Mouse (Mus musculus): Measurements from ENCODE around the gene Ccdc57. TPM values are rescaled to one million over a fixed set of nuclear protein-coding genes. Genes with fewer than 3 reads are reported as not detected.

Ccdc57 gene
- total and polyA plus RNA-seq, 2 experiments from 2014 or later = 4.8 to 7.1 TPM

GRCm38 (mm10) chr11:120900276-120901244 lies 32.1 kb downstream of the Ccdc57 start:
- no peaks in the 10 kb centered on the region for H3K9me3 ChIP-seq (ENCODE audit: low read length)
- DNase-seq (ENCODE audit: low spot score) (no peak), ATAC-seq (no peak)
- no peak overlapping the region for H3K4me3 ChIP-seq (ENCODE audit: low read length)
- H3K4me2 ChIP-seq (ENCODE audit: low read depth, low read length) = no peak overlapping the region
- no peaks in the 10 kb centered on the region for H3K27me3 ChIP-seq (ENCODE audit: insufficient read depth, low read length)
- H3K4me1 ChIP-seq (ENCODE audit: insufficient read depth, low read length) = no peaks in the 10 kb centered on the region
- H3K36me3 ChIP-seq (ENCODE audit: insufficient read depth, low read length) = peaks cover 12% of the 10 kb centered on the region
- H3K9ac ChIP-seq (replicated peaks; ENCODE audit: low read length) = no peak overlapping the region
- TF ChIP-seq CTCF (IDR thresholded peaks at IDR 0.05; ENCODE audit: low read depth) = no peak
- WGBS = 89% methylated on average over 8 of the region's 8 CpGs
- no peak overlapping the region for H3K27ac ChIP-seq

DNA sequence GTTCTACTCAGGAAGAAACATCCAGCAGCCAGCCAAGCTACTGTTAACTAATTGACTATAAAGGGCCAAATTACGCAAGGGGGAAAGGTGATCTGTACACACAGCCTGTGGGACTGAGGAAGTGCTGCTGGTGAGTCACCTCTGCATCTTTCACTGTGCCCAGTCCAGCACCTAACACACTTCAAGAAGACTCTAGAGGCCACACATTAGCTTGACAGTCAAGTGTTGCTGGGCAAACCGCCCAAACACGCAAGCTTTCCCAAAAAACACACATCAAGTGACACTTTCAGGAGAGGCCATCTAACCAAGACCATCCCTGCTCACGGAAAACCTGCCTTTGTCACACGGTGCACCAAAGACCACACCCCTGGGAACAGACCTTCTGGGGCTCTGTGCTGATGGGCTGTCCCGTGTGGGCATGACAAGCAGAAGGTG lies 34.5 kb downstream of the Ccdc57 start:
- ATAC-seq = no peak
- Histone ChIP-seq H3K27me3 (ENCODE audit: insufficient read depth, low read length) (no peaks in the 10 kb centered on the region), H3K36me3 (ENCODE audit: insufficient read depth, low read length) (peaks cover 33% of the 10 kb centered on the region), H3K9ac (replicated peaks; ENCODE audit: low read length) (no peak overlapping the region), H3K9me3 (ENCODE audit: low read length) (no peaks in the 10 kb centered on the region), H3K4me1 (ENCODE audit: insufficient read depth, low read length) (no peaks in the 10 kb centered on the region), H3K27ac (no peak overlapping the region), H3K4me2 (ENCODE audit: low read depth, low read length) (no peak overlapping the region), H3K4me3 (ENCODE audit: low read length) (no peak overlapping the region)
- WGBS = 92% methylated on average over 6 of the region's 6 CpGs
- no peak for DNase-seq (ENCODE audit: low spot score)
- TF ChIP-seq CTCF (IDR thresholded peaks at IDR 0.05; ENCODE audit: low read depth) = no peak

DNA sequence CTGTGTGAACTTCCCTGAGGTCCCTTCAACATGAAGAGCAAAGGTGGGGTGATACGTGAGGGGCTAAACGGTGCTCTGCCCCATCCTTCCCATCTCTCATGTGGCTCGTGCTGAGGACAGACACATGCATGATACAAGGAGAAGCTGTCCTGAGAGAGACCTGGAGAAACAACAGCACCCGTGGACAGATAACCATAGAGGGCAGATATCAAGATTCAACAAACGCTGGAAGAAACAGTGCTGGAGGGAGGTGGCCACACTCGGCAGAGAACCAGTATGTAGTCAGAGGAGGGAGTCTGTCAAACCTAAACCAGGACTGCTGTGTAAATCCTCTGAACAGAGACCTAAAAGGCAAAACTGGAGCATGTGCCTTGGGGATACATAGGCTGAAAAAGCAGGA lies 37.2 kb downstream of the Ccdc57 start:
- WGBS = 94% methylated on average over 6 of the region's 6 CpGs
- Histone ChIP-seq H3K4me3 (ENCODE audit: low read length) (no peak overlapping the region), H3K27ac (no peak overlapping the region), H3K27me3 (ENCODE audit: insufficient read depth, low read length) (no peaks in the 10 kb centered on the region), H3K4me1 (ENCODE audit: insufficient read depth, low read length) (no peaks in the 10 kb centered on the region), H3K9me3 (ENCODE audit: low read length) (no peaks in the 10 kb centered on the region), H3K36me3 (ENCODE audit: insufficient read depth, low read length) (peaks cover 33% of the 10 kb centered on the region), H3K4me2 (ENCODE audit: low read depth, low read length) (no peak overlapping the region), H3K9ac (replicated peaks; ENCODE audit: low read length) (no peak overlapping the region)
- no peak for DNase-seq (ENCODE audit: low spot score)
- TF ChIP-seq CTCF (IDR thresholded peaks at IDR 0.05; ENCODE audit: low read depth) = no peak
- no peak for ATAC-seq

GRCm38 (mm10) chr11:120894397-120894796 lies 38.3 kb downstream of the Ccdc57 start:
- 84% methylated on average over 8 of the region's 8 CpGs for WGBS
- Histone ChIP-seq H3K9ac (replicated peaks; ENCODE audit: low read length) (no peak overlapping the region), H3K4me3 (ENCODE audit: low read length) (no peak overlapping the region), H3K9me3 (ENCODE audit: low read length) (no peaks in the 10 kb centered on the region), H3K36me3 (ENCODE audit: insufficient read depth, low read length) (peaks cover 37% of the 10 kb centered on the region), H3K27me3 (ENCODE audit: insufficient read depth, low read length) (no peaks in the 10 kb centered on the region), H3K4me1 (ENCODE audit: insufficient read depth, low read length) (no peaks in the 10 kb centered on the region), H3K4me2 (ENCODE audit: low read depth, low read length) (no peak overlapping the region), H3K27ac (no peak overlapping the region)
- TF ChIP-seq CTCF (IDR thresholded peaks at IDR 0.05; ENCODE audit: low read depth) = no peak
- DNase-seq (ENCODE audit: low spot score) (no peak), ATAC-seq (no peak)

DNA sequence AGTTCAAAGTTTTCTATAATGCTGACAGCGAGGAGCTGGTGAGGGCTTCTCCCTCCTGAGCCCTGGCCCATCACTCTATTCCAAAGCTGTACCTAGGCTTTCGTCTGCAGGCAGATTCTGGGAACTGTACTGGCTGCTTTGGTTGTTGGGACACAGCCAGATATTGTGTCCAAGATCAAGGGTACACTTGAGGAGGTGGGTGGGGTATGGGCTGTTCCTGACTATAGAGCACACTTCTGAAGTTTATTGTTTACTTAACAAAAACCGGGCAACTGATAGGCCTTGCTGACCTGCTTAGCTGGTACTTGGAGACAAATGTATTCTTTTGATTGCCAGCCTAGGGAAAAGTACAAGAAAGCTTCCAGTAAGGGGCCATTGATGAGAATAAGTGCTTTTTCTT lies 43.5 kb downstream of the Ccdc57 start:
- Histone ChIP-seq H3K27me3 (ENCODE audit: insufficient read depth, low read length) (no peaks in the 10 kb centered on the region), H3K9me3 (ENCODE audit: low read length) (no peaks in the 10 kb centered on the region), H3K9ac (replicated peaks; ENCODE audit: low read length) (no peak overlapping the region), H3K27ac (no peak overlapping the region), H3K4me3 (ENCODE audit: low read length) (no peak overlapping the region), H3K4me1 (ENCODE audit: insufficient read depth, low read length) (no peaks in the 10 kb centered on the region), H3K36me3 (ENCODE audit: insufficient read depth, low read length) (peaks cover 30% of the 10 kb centered on the region), H3K4me2 (ENCODE audit: low read depth, low read length) (no peak overlapping the region)
- DNase-seq (ENCODE audit: low spot score) (no peak), ATAC-seq (no peak)
- no peak for TF ChIP-seq CTCF (IDR thresholded peaks at IDR 0.05; ENCODE audit: low read depth)
- 74% methylated on average over 3 of the region's 3 CpGs for WGBS

DNA sequence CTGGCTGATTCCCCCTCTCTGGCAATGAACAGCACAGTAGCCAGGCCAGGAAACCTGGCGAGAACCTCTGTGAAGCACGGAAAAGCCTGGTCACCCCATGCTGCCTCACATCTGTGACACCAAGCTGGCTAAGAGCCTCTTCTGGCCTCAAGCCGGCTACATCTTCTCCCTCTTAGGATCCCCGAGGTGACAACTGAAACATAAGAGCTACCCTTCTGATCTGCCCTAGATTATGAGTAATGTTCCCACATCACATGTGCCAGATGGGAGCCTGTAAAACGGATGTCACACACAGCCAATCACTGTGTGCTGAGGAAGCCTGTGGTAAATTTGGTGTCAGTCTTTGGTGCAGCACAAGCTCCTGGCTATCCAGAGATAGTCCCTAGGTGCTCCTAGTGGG lies 44.0 kb downstream of the Ccdc57 start:
- Histone ChIP-seq H3K9me3 (ENCODE audit: low read length) (no peaks in the 10 kb centered on the region), H3K36me3 (ENCODE audit: insufficient read depth, low read length) (peaks cover 29% of the 10 kb centered on the region), H3K27me3 (ENCODE audit: insufficient read depth, low read length) (no peaks in the 10 kb centered on the region), H3K27ac (no peak overlapping the region), H3K4me3 (ENCODE audit: low read length) (no peak overlapping the region), H3K4me1 (ENCODE audit: insufficient read depth, low read length) (no peaks in the 10 kb centered on the region), H3K4me2 (ENCODE audit: low read depth, low read length) (no peak overlapping the region), H3K9ac (replicated peaks; ENCODE audit: low read length) (no peak overlapping the region)
- TF ChIP-seq CTCF (IDR thresholded peaks at IDR 0.05; ENCODE audit: low read depth) = no peak
- ATAC-seq (no peak), DNase-seq (ENCODE audit: low spot score) (peak; percentile 3)
- 76% methylated on average over 5 of the region's 5 CpGs for whole genome bisulfite sequencing

DNA sequence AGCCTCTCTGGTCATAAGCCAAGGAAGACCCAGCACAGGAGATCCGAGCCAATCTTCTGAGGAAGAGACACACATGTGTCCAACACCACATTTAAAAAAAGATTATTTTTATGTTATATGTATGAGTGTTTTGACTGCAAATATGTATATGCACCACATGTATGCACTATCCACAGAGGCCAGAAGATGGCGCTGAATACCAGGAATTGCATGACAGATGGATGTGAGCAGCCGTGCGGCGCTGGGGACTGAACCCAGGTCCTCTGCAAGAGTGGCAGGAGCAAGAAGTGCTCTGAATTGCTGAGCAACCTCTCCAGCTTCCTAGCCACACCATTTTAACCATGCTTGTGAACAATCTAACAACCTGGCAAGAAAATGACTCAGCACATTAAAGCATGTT lies 45.2 kb downstream of the Ccdc57 start:
- Histone ChIP-seq H3K4me1 (ENCODE audit: insufficient read depth, low read length) (no peaks in the 10 kb centered on the region), H3K9me3 (ENCODE audit: low read length) (no peaks in the 10 kb centered on the region), H3K4me3 (ENCODE audit: low read length) (no peak overlapping the region), H3K27ac (no peak overlapping the region), H3K9ac (replicated peaks; ENCODE audit: low read length) (no peak overlapping the region), H3K4me2 (ENCODE audit: low read depth, low read length) (no peak overlapping the region), H3K36me3 (ENCODE audit: insufficient read depth, low read length) (peaks cover 26% of the 10 kb centered on the region), H3K27me3 (ENCODE audit: insufficient read depth, low read length) (no peaks in the 10 kb centered on the region)
- WGBS = 92% methylated on average over 5 of the region's 5 CpGs
- DNase-seq (ENCODE audit: low spot score) (no peak), ATAC-seq (no peak)
- 0 out of 2 replicates have a peak, but pooled peaks have one; percentile 26 for TF ChIP-seq CTCF (IDR thresholded peaks at IDR 0.05; ENCODE audit: low read depth)
